Mouse (Mus musculus) 416B (cell line): ENCODE measurements around the gene Clcnkb.

Experiments used
- DNase-seq: peaks from one replicate; pipeline ENCODE4 v3.0.0; 2011; ENCODE audit warnings: low read depth

The Clcnkb gene

DNA sequence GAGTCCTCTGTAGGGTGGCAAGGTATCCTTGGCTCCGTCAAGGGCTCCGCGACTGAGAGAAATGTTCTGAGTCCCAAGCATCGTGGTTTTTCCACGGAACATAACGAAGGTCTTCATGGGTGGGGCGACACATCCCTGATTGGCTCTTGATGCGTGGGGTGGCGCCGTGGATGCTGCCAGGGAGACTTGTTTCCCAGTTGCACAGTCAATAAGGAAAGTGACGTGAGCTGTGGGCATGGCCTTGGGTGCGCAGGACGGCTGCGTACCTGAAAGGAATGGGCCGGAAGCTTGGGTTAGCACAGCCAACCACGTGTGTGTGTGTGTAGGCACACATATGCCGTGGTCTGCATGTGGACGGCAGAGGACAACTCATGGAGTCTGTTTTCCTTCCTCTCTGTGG, 17.4 kb upstream of the Clcnkb start:
- DNase-seq: no peak

- no peak for DNase-seq
These were observed 16.9 kb upstream of the Clcnkb start for GRCm38 (mm10) chr4:141432666-141433065.

- peak; percentile 87 for DNase-seq
These were observed 15.2 kb upstream of the Clcnkb start for GRCm38 (mm10) chr4:141430997-141431396.

DNA sequence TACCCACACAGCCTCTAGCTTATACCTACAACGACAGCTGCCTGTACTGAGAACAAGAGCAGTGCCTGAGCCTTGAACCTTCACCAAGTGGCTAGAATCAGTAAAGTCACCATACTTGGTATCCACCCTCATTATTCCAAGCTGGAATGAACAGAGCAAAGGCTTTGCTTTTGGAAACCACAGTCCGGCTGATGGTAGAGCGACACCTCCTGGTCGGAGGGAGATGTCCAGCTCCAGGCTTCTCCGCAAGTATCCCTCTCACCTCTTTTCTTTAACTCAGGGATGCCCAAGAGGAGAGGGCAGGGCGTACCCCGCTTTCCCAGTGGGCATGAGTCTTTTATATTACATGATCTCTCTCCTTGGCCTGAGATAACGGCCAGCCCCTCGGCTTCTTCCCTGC, 14.0 kb upstream of the Clcnkb start:
- DNase-seq: peak; percentile 62

DNA sequence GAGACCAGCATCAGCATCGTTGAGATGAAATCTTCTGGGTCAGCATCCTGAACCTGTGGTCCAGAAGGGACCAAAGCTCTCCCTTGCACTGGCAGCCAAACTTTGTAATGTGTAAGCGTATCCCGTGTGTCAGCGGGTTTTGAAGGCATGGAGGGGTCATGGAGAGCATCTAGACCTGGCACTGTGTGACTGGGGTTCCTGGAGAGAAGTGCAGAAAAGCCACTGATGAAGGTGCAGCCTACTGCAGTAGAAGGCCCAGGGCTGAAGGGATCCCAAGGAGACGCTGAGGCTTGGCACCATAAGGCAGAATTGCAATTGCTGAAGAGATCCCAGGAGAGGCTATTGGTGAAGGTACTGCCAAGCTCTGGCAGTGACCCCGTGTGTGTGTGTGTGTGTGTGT, 13.6 kb upstream of the Clcnkb start:
- no peak for DNase-seq

DNA sequence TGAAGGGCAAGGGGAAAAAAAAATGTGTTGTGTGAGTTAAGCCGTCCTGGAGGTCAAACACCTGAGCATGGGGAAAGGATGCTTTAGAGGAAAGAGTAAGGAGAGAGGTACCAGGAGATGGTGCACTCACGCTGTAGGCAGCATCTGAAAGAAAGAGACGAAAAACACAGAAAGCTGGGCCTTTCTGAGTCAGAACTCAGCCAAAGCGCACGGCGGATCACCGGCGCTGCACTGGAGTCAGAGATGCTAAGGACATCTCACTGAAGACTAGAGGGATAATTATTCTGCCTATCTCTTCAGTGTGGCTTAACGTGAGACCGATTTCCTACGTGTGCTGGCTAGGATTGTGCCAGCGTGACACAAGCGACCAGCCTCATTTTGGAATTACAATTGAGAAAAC, 12.1 kb upstream of the Clcnkb start:
- no peak for DNase-seq

GRCm38 (mm10) chr4:141426796-141427745, 11.3 kb upstream of the Clcnkb start:
- no peak for DNase-seq

DNA sequence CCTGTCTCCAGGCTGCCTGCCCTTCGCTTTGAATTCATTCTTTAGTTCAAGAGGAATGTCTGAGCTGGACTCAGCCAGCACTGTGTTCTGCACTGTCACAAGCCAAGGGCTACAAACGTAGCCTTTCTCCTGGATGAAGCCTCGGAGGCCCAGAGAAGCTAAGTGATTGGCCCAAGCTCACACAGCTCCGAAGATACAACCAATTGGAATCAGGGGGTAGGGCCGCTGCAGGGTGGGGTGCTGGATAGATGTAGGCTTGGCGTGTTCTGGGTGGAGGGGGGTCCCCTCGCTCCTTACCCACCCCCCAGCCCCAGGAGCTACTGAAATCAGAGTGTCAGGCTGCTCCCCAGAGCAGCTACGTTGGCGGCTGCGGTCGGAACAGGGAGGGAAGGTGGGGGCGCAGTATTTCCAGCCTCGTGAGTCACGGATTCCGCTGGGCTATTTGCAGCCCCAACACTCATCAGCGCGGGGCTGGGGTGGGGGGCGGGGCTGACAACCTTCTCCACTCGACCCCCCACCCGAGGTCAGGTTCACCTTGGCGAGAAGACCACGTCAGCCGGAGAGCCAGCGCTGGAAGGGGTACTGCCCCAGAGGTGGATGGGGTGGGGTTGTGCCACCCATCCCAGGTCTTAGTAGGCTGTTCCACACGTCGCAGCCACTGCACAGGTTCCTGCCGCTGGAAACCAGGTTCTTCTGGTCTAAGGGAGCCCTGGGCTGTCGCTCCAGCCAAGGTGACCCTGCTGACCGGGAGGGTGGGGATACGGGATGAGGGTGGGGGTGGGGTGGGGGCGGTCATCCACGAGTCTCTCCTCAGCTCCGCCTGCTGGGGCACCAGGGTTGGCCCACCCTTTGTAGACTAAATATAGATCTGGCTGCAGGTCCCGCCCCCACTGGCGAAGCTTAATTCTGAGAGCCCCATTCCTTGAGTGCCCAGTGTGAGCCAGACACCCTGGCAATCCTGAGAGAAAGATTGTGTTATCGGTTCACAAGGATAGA, 10.0 kb upstream of the Clcnkb start:
- DNase-seq: peak; percentile 89

DNA sequence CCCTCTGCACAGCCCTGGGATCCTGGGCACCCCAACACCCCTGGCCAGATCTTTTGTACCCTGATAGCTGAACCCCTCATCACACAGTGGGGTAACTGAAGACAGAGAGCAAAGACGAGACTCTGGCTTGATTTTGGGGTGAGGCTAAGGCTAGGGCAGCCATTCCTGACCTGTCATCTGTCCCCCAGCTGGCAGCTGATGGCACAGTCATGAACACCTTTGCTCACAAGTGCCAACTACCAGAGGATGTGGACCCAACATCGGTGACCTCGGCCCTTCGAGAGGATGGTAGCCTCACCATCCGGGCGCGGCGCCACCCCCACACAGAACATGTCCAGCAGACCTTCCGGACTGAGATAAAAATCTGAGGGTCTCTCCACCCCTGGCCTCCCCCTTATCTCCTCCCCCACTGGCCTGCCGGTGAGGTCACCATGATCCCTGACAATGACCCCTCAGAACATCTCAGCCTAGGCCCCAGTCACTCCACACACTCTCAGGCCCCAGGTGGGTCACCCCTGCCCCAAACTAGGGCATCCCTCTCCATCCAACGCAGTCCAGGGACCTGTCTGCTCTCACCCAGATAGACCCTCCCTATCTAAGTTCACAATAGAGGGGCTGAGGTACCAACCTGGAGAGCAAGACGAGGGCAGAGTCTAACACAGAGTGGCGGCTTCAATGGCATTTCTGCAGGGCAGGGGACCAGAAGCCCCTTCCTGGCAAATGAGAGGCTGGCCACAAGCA, 8.0 kb upstream of the Clcnkb start:
- DNase-seq: no peak

GRCm38 (mm10) chr4:141423288-141423687, 7.5 kb upstream of the Clcnkb start:
- DNase-seq: no peak

DNA sequence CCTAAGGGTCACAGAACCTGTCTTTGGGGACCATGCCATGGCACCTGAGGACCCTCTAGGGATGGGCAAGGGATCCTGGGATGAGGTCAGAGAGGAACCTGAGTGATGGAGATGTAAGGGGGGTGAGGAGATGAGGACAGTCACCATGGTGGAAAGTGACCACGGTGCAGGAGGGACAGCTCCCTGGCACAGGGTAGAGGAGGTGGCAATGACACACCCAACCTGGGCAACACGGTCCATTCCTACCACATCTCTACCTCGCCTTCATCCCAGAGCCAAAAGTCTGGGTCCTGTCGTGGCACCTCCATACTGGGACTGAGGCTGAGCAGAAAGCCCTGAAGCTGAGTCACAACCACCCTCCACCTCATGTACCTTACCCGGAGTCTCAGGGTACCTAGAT, 7.0 kb upstream of the Clcnkb start:
- DNase-seq: no peak

- no peak for DNase-seq
These were observed 5.6 kb upstream of the Clcnkb start for GRCm38 (mm10) chr4:141421423-141421822.

DNA sequence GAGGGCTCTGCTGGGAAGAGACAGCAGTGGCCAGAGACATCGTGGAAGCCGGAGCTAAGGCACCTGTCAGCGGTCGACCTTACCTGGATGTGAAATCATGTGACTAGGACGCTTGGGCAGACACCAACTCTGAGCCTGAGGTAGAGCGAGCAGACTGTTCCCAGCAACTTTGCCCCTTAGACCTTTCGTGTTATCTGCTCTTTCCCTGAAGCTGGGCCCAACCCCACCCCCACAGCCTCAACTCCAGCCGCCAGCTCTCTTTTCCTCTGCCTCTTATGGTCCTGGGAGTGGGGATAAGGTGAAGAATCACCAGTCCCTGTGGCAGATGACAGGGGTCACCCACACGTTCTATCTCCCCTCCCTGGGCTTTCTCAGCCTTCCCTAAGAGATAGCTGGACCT, 5.1 kb upstream of the Clcnkb start:
- DNase-seq: no peak

- DNase-seq: no peak
These were observed 4.5 kb upstream of the Clcnkb start, which contains the start of gene Hspb7 for GRCm38 (mm10) chr4:141420192-141420829. Gene Hspb7, plus strand, starts transcription at chr4:141420779.

- peak; percentile 85 for DNase-seq
These were observed 3.8 kb upstream of the Clcnkb start for GRCm38 (mm10) chr4:141419398-141420191.

DNA sequence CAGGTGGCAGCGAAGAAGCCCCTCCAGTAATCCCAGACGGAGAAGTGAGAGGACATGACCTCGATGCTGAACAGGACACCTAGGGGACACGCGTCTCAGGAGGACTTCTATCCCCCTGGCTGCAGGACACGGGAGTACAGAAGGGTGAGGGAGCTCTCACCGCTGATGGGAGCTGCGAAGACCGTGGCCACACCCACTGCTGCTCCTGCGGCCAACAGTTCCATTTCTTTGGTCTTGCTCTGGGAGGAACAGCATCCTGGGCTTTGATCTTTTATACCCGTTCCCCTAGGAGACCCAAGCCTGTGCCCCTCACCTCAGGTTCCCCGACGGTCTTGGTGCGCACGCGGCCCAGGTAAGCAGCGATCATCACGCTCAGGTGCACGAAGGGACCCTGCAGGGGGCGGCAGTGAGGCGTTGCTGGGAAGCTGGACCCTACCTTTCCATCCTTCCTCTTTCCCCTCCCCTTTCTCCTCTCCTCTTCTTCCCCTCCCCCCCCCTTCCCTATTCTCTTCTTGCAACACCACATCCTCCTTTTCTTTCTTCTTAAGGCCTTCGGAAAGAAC, 4.3 kb downstream of the Clcnkb start:
- no peak for DNase-seq

DNA sequence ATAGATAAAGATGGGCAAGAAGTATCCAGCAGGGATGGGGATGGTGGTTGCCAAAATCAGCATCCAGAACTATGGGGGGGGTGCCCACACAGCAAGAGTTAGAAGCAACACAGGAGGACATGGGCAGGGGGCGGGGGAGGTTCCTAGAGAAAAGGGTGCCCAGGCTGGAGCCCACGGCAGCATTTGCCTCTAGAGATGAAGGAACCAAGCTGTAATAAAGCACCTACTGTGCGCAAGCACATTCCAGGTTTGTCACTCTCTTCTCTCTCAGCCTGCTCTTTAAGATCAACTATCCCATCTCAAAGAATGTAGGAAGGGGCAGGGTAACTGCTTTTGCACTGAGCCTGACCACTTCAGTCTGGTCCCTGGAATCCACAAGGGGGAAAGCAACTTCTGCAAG, 7.2 kb downstream of the Clcnkb start:
- no peak for DNase-seq

- DNase-seq: peak; percentile 75
These were observed 9.1 kb downstream of the Clcnkb start for GRCm38 (mm10) chr4:141406516-141407299.

DNA sequence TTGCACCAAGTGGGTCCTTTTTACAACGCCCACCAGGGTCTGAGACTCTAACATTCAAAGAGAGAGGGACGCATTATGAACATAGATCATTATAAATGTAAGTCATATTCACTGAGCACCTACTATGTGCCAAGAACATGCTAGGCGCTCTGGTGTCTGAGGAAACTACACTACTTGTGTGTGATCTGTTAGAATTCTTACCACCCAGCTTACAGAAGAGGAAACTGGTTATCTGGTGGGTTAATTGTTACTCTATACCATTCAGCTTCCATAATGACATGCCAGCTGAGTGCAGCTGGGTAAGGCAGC, 10.5 kb downstream of the Clcnkb start:
- DNase-seq: no peak
